Mouse (Mus musculus) C2C12 (cell line): ENCODE measurements around the gene 2310022A10Rik. TPM values are rescaled to one million over a fixed set of nuclear protein-coding genes. Genes with fewer than 3 reads are reported as not detected.
"Not testable (repeated sequence)": the region's sequence is repeated elsewhere in the genome, so short reads cannot be mapped to it uniquely, and the experiment has no call there.

Experiments used
- H3K27me3 ChIP-seq: one replicate; pipeline ENCODE4 v1.6.1; 2011; ENCODE audit not compliant: control insufficient read depth, insufficient read depth, insufficient read length
- H3K36me3 ChIP-seq: one replicate; pipeline ENCODE4 v1.6.1; 2011; ENCODE audit not compliant: control insufficient read depth, insufficient read depth
- H3K4me3 ChIP-seq: one replicate; pipeline ENCODE4 v1.5.1; 2011; ENCODE audit warnings: mild to moderate bottlenecking, control low read depth; ENCODE audit not compliant: poor library complexity, insufficient read depth, severe bottlenecking
- H3K79me2 ChIP-seq: one replicate; pipeline ENCODE4 v1.6.1; 2011; ENCODE audit not compliant: control insufficient read depth, insufficient read depth
- H3K79me3 ChIP-seq: one replicate; pipeline ENCODE4 v1.6.1; 2011; ENCODE audit warnings: low read depth, control low read depth
- H3ac ChIP-seq: one replicate; pipeline ENCODE3; 2011; ENCODE audit warnings: low read depth; ENCODE audit not compliant: control insufficient read depth, insufficient read length
- CEBPB ChIP-seq: IDR thresholded peaks from one replicate; pipeline ENCODE4 v1.6.1; 2011; ENCODE audit warnings: low read depth, mild to moderate bottlenecking, control low read depth, moderate library complexity
- CTCF ChIP-seq: IDR thresholded peaks from one replicate; pipeline ENCODE4 v1.5.1; 2011; ENCODE audit not compliant: control insufficient read depth, insufficient read depth, insufficient read length
- FOSL1 ChIP-seq: IDR thresholded peaks from one replicate; pipeline ENCODE4 v1.8.0; 2011; ENCODE audit warnings: mild to moderate bottlenecking, low read length; ENCODE audit not compliant: poor library complexity, insufficient read depth, severe bottlenecking
- MAX ChIP-seq: IDR thresholded peaks from one replicate; pipeline ENCODE4 v1.6.1; 2011; ENCODE audit warnings: mild to moderate bottlenecking, control low read depth
- MYOD1 ChIP-seq: IDR thresholded peaks from one replicate; pipeline ENCODE4 v1.6.1; 2011; ENCODE audit warnings: low read depth; ENCODE audit not compliant: control insufficient read depth, insufficient read length
- MYOG ChIP-seq: IDR thresholded peaks from one replicate; pipeline ENCODE4 v1.6.1; 2011; ENCODE audit not compliant: control insufficient read depth, insufficient read length; ENCODE audit errors: extremely low read depth
- USF1 ChIP-seq: IDR thresholded peaks from one replicate; pipeline ENCODE4 v1.6.1; 2011; ENCODE audit warnings: low read depth, mild to moderate bottlenecking, control low read depth, moderate library complexity
- polyA plus RNA-seq: library from polyadenylated mRNA; unstranded; fragments of >200 nt; fragmentation: generic; extraction: Trizol; gene quantifications from one replicate; pipeline ENCODE4 v1.2.1, GENCODE M21; 2012; ENCODE audit warnings: missing spikeins

The 2310022A10Rik gene
- polyA plus RNA-seq, 1 experiment: 26.9 TPM

DNA sequence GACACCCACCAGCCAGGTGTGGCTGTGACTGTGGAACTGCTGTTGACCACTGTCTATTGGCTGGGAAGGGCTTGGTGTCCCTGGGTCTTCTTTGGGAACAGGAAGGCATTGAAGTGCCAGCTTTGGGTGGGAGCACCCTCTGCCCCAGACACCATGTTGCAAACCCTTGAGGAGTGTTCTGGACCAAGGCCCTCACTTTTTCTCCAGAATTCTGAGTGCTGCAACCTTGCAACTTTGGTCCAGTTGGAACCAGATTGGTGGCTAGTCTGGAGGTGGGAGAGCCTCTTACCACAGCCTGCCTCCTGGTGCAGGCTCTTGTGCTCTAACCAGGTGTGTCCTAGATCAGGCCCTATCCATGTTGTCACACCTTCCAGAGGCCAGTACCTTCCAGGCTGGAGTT is 71.9 kb downstream of the 2310022A10Rik start:
- Histone ChIP-seq H3K79me2 (no peaks in the 10 kb centered on the region), H3K4me3 (no peak overlapping the region), H3K27me3 (no peaks in the 10 kb centered on the region), H3ac (no peak overlapping the region), H3K79me3 (no peaks in the 10 kb centered on the region), H3K36me3 (peaks cover 9% of the 10 kb centered on the region)
- TF ChIP-seq MYOD1 (no peak), MYOG (no peak), FOSL1 (no peak), CEBPB (no peak), CTCF (no peak), USF1 (no peak), MAX (no peak)

DNA sequence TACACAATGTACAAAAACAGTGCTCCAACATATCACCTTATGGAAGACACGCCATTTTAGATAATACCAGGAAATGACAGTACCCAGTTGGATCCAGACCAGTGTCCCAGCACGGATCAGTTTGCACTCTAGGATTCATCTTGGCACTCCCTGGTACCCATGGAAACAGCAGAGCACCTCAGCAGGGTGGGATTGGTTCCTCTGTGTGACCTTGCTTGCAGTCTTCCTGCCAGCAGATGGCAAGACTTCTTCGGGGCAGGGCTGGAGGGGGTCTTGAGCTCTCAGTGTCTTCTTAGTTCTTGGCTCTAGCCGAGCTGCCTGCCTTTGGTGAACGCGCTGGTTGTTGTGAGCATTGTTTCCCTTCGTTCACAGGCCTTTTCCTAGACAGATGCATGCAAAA is 74.7 kb downstream of the 2310022A10Rik start:
- no peak for TF ChIP-seq CTCF
- Histone ChIP-seq H3K36me3 (peaks cover 16% of the 10 kb centered on the region), H3K79me2 (no peaks in the 10 kb centered on the region), H3K79me3 (no peaks in the 10 kb centered on the region), H3ac (no peak overlapping the region), H3K27me3 (no peaks in the 10 kb centered on the region), H3K4me3 (no peak overlapping the region)

DNA sequence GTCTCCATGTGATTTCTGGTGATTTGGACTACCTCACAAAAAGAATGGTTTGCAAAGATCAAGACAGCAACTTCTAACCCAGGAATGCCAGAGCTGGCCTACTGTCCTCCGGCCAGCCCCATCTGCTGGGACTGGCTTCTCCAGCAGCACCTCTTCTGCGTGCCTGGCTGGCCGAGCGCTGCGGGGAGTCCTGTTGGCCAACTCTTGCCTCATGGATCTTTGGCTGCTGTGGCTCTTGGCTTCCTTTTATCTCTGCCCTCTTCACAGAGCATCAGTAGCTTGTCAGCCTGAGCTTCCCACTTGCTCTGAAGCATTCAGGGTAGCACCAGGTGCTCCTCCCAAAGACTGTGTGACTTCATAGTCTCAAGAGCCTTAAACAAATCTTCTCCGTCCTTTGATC is 75.2 kb downstream of the 2310022A10Rik start:
- Histone ChIP-seq H3ac (no peak overlapping the region), H3K27me3 (no peaks in the 10 kb centered on the region), H3K36me3 (peaks cover 17% of the 10 kb centered on the region), H3K79me3 (no peaks in the 10 kb centered on the region), H3K4me3 (no peak overlapping the region), H3K79me2 (no peaks in the 10 kb centered on the region)
- TF ChIP-seq CEBPB (no peak), USF1 (no peak), CTCF (no peak), MYOG (no peak), MYOD1 (no peak), FOSL1 (no peak)

DNA sequence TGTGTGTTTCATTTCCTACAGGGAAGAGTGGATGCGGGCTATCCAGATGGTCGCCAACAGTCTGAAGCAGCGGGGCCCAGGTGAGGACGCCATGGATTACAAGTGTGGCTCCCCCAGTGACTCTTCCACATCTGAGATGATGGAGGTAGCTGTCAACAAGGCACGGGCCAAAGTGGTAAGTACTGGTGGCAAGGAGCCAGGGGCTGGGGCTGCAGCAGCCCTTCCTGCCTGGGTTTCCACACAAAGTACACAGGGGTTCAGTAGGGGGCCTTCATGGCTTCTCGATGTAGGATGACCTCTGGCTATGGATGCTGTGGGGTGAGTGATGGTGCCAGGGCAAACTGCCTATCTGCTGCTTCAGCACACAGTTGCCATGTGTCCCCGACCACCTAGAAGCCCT is 75.8 kb downstream of the 2310022A10Rik start:
- H3K79me2 ChIP-seq, H3ac ChIP-seq: not testable (repeated sequence)
- H3K36me3 ChIP-seq: peaks cover 13% of the 10 kb centered on the region

DNA sequence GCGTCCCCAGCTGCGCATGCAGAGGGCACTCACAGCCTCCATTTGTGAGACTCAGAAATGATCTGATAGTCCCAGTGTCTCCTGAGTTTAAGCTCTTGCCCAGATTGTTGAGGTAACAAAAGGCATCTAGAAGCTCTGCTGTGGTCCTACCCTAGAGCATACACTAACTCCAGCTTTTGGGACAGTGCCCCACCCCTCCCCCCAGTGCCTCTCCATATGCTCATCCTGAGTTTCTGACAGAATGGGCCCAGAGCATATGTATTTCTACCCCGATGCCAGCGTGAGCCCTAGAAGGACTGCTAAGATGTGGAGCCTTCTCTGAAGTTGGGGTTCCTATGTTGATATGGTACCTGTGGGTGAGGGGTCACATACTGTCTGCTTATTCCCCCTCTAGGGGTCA is 78.4 kb downstream of the 2310022A10Rik start:
- no peak overlapping the region for H3ac ChIP-seq
- TF ChIP-seq MYOD1 (no peak), FOSL1 (no peak), MYOG (no peak), CTCF (no peak), USF1 (no peak), MAX (no peak), CEBPB (no peak)
- no peaks in the 10 kb centered on the region for H3K27me3 ChIP-seq
- H3K79me3 ChIP-seq: no peaks in the 10 kb centered on the region
- no peak overlapping the region for H3K4me3 ChIP-seq
- H3K79me2 ChIP-seq: no peaks in the 10 kb centered on the region
- H3K36me3 ChIP-seq: peaks cover 20% of the 10 kb centered on the region

More for the DNA sequence above, 75.8 kb downstream of the 2310022A10Rik start:
- not testable (repeated sequence) for H3K27me3 ChIP-seq, H3K79me3 ChIP-seq, H3K4me3 ChIP-seq

Other genes with a start within 250 kb of the 2310022A10Rik start
- 22.9 TPM for gene Ltbp4, start 215.5 kb upstream of the 2310022A10Rik start, polyA plus RNA-seq
- gene Shkbp1, start 197.2 kb upstream of the 2310022A10Rik start, polyA plus RNA-seq: 27.6 TPM
- not detected for gene Gm20479, start 195.8 kb upstream of the 2310022A10Rik start, polyA plus RNA-seq
- 0.25 TPM for gene Sptbn4, start 105.5 kb upstream of the 2310022A10Rik start, polyA plus RNA-seq
- gene Blvrb, start 105.3 kb upstream of the 2310022A10Rik start, polyA plus RNA-seq: 78.4 TPM
- 12.5 TPM for gene Sertad3, start 79.5 kb upstream of the 2310022A10Rik start, polyA plus RNA-seq
- gene Sertad1, start 66.3 kb upstream of the 2310022A10Rik start, polyA plus RNA-seq: 87.3 TPM
- 5.3 TPM for gene Prx, start 53.9 kb upstream of the 2310022A10Rik start, polyA plus RNA-seq
- 0.70 TPM for gene Hipk4, start 30.0 kb upstream of the 2310022A10Rik start, polyA plus RNA-seq
- 60.5 TPM for gene Pld3, start within 50 bp of the 2310022A10Rik start, polyA plus RNA-seq
- gene Akt2, start 38.3 kb downstream of the 2310022A10Rik start, polyA plus RNA-seq: 102 TPM
- gene Ttc9b, start 100.7 kb downstream of the 2310022A10Rik start, polyA plus RNA-seq: 0.11 TPM
- gene Map3k10, start 121.4 kb downstream of the 2310022A10Rik start, polyA plus RNA-seq: 31.4 TPM
- 0.75 TPM for gene Zfp607b, start 136.1 kb downstream of the 2310022A10Rik start, polyA plus RNA-seq
- gene Zfp60, start 178.2 kb downstream of the 2310022A10Rik start, polyA plus RNA-seq: 1.3 TPM